Mouse (Mus musculus): Measurements from ENCODE around the gene Hmgn2.

GRCm38 (mm10) chr4:134002903-134003302 lies 34.5 kb upstream of the Hmgn2 start:
- TF ChIP-seq POLR2A (IDR thresholded peaks at IDR 0.05; ENCODE audit: borderline replicate concordance, extremely low read depth, insufficient read depth, insufficient read length, poor library complexity, severe bottlenecking) (no peak), CTCF (IDR thresholded peaks at IDR 0.05; ENCODE audit: borderline replicate concordance, extremely low read depth, insufficient read depth, insufficient read length) (no peak)
